Mouse (Mus musculus) heart, embryonic 15.5 days (tissue): ENCODE data around the gene Ppp4r3b. TPM values are rescaled to one million over a fixed set of nuclear protein-coding genes. Genes with fewer than 3 reads are reported as not detected.

ENCODE experiments used
- ATAC-seq: fragments of 200-750 bp; cut with Nextera tagmentation; replicated peaks from 2 replicates; pipeline ENCODE4 v1.8.0; 2017; ENCODE audit warnings: low read depth, moderate TSS enrichment; ENCODE audit not compliant: insufficient number of reproducible peaks, insufficient read depth, low FRiP score
- H3K27ac ChIP-seq: fragments of 300-500 bp; sonication (generic); 2 replicates; pipeline ENCODE4 v1.5.1; 2015; ENCODE audit warnings: mild to moderate bottlenecking, inconsistent platforms
- H3K27me3 ChIP-seq: fragments of 300-500 bp; sonication (generic); 2 replicates; pipeline ENCODE4 v1.6.1; 2015; ENCODE audit warnings: inconsistent platforms
- H3K36me3 ChIP-seq: fragments of 300-500 bp; sonication (generic); 2 replicates; pipeline ENCODE4 v1.6.1; 2015; ENCODE audit warnings: mild to moderate bottlenecking, inconsistent platforms
- H3K4me1 ChIP-seq: fragments of 300-500 bp; sonication (generic); replicated peaks from 2 replicates; pipeline ENCODE4 v1.6.1; 2015; ENCODE audit warnings: inconsistent platforms
- H3K4me2 ChIP-seq: fragments of 300-500 bp; sonication (generic); 2 replicates; pipeline ENCODE4 v1.6.1; 2015; ENCODE audit warnings: inconsistent platforms, mild to moderate bottlenecking, moderate library complexity
- H3K4me3 ChIP-seq: fragments of 300-500 bp; sonication (generic); 2 replicates; pipeline ENCODE4 v1.5.1; 2015; ENCODE audit warnings: mild to moderate bottlenecking, inconsistent platforms
- H3K9ac ChIP-seq: fragments of 300-500 bp; sonication (generic); 2 replicates; pipeline ENCODE4 v1.6.1; 2015; ENCODE audit warnings: mild to moderate bottlenecking, inconsistent platforms
- H3K9me3 ChIP-seq: fragments of 300-500 bp; sonication (generic); replicated peaks from 2 replicates; pipeline ENCODE4 v1.6.1; 2016; ENCODE audit warnings: inconsistent platforms
- WGBS: fragments of 180-500 bp; shearing (Covaris S2); methylation state at CpG from one replicate; pipeline ENCODE4 v1.1.7; 2015; ENCODE audit warnings: mixed read lengths; 5-methylcytosine and 5-hydroxymethylcytosine counted together
- polyA plus RNA-seq: library from polyadenylated mRNA; unstranded; fragments of >200 nt; fragmentation: Nextera tagmentation; extraction: Ambion mirVana; gene quantifications from 2 replicates; pipeline ENCODE4 v1.2.1, GENCODE M21; 2015

Gene Ppp4r3b
- polyA plus RNA-seq, result 40.3 and 46.0 TPM in 2 replicates

- H3K36me3 ChIP-seq, result no peaks in the 10 kb centered on the region
These were observed at the start of gene Ppp4r3b for GRCm38 (mm10) chr11:29172563-29173124. Gene Ppp4r3b (plus strand): TSS chr11:29172890.

GRCm38 (mm10) chr11:29129862-29130384 lies 42.8 kb upstream of the Ppp4r3b start:
- WGBS, result 61% methylated on average over 11 of the region's 11 CpGs
- peaks cover 4% of the 10 kb centered on the region; the same call in 1 of the 2 replicates for H3K4me1 ChIP-seq
- no peak overlapping the region for H3K27ac ChIP-seq
- peaks cover 6% of the 10 kb centered on the region for H3K36me3 ChIP-seq
- H3K4me3 ChIP-seq, result peak overlapping the region; percentile 77
- H3K4me2 ChIP-seq, result peak overlapping the region; percentile 65
- H3K27me3 ChIP-seq, result no peaks in the 10 kb centered on the region
- no peaks in the 10 kb centered on the region for H3K9me3 ChIP-seq
- ATAC-seq, result no peak
- H3K9ac ChIP-seq, result peak overlapping the region; percentile 74

More at GRCm38 (mm10) chr11:29172563-29173124, at the start of gene Ppp4r3b:
- H3K27me3 ChIP-seq, result no peaks in the 10 kb centered on the region
- peaks cover 8% of the 10 kb centered on the region for H3K4me1 ChIP-seq
- WGBS, result under 1% methylated on average over 50 of the region's 50 CpGs
- peak within 1 kb of the TSS; percentile 91 for H3K4me2 ChIP-seq
- H3K4me3 ChIP-seq, result peak within 1 kb of the TSS; percentile 100
- ATAC-seq, result peak; percentile 97
- no peaks in the 10 kb centered on the region for H3K9me3 ChIP-seq
- peak within 1 kb of the TSS; percentile 98 for H3K27ac ChIP-seq
- peak within 1 kb of the TSS; percentile 98 for H3K9ac ChIP-seq

DNA sequence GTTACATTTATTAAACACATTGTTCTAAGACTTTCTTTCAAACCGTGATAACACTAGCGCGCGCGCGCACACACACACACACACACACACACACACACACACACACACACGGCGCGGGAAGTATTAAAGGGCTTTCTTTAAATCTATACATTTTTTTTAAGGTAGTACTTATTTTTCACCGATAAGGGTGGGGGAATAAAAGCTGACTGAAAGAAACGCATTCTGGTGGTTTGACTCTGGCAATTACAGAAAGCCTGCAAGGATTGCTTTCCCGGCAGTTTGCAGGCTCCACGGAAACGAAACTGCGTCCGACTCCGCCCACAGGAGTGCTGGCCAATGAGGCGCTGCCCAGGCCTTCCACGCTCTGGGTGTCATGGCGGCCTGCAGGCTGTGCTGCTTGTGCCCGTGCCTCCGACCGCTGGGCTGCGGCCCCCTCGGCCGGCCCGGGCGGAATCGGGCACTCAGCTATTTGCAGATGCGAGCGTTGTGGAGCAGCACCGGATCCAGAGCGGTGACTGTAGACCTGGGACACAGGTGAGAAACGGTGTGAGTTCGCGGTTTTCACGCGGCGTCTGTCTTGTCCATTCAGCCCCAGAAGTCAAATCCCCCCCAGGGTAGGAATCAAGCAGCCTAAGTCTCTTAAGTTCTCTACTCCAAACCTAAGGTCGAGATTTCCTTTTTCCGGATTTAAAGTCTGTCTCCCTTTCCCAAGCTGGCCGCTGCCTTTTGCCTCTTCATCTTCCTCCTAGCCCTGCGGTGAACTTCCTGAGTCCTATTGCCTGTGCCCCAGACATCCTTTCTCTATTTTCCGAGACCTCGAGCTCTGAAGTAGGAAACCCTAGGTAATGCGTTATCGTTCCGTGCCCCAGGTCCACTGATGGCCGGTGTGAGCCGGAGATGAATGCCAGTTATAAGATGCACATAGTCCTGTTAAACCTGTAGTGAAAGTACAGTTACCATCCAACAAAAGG lies 42.0 kb upstream of the Ppp4r3b start, which contains the start of gene Pnpt1:
Pnpt1 (plus strand) TSS at position 360 of the 971 bp plus-strand sequence.
- Histone ChIP-seq H3K9ac (peak within 1 kb of the TSS; percentile 74), H3K4me2 (peak within 1 kb of the TSS; percentile 65), H3K36me3 (peaks cover 8% of the 10 kb centered on the region), H3K4me1 (peaks cover 4% of the 10 kb centered on the region; the same call in 1 of the 2 replicates), H3K27ac (peak within 1 kb of the TSS; percentile 72), H3K27me3 (no peaks in the 10 kb centered on the region), H3K9me3 (no peaks in the 10 kb centered on the region), H3K4me3 (peak within 1 kb of the TSS; percentile 77)
- 3% methylated on average over 50 of the region's 50 CpGs for WGBS
- ATAC-seq, result peak; percentile 100

- H3K4me1 ChIP-seq, result no peaks in the 10 kb centered on the region
- no peak overlapping the region for H3K27ac ChIP-seq
- H3K36me3 ChIP-seq, result peaks cover 41% of the 10 kb centered on the region
- H3K9ac ChIP-seq, result no peak overlapping the region
- H3K4me3 ChIP-seq, result no peak overlapping the region
- H3K4me2 ChIP-seq, result no peak overlapping the region
- H3K9me3 ChIP-seq, result no peaks in the 10 kb centered on the region
- 59% methylated on average over 1 of the region's 1 CpGs for WGBS
- H3K27me3 ChIP-seq, result no peaks in the 10 kb centered on the region
- ATAC-seq, result no peak
These were observed 32.0 kb upstream of the Ppp4r3b start for GRCm38 (mm10) chr11:29140671-29141070.

DNA sequence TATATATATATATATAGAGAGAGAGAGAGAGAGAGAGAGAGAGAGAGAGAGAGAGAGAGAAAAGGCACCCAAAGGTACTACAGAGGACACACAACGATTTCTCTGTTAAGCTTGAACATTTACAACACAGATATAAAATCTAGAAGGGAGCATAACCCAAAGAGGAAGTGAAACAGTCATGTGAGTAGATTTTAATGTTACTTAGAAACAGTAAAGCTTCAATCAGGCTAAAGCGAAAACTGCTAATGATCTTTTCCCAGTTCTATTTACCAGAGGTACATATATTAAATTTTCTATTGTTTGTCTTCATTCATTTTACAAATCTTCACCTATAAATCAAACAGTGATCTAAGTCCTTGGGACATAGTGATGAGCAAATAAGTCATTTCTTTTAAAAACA lies 23.8 kb upstream of the Ppp4r3b start:
- no peaks in the 10 kb centered on the region for H3K27me3 ChIP-seq
- H3K4me1 ChIP-seq, result no peaks in the 10 kb centered on the region
- no peak overlapping the region for H3K4me3 ChIP-seq
- H3K4me2 ChIP-seq, result no peak overlapping the region
- no peak overlapping the region for H3K27ac ChIP-seq
- ATAC-seq, result no peak
- H3K9ac ChIP-seq, result no peak overlapping the region
- H3K9me3 ChIP-seq, result no peaks in the 10 kb centered on the region
- H3K36me3 ChIP-seq, result peaks cover 26% of the 10 kb centered on the region
- 92% methylated on average over 2 of the region's 2 CpGs for WGBS

GRCm38 (mm10) chr11:29163569-29163968 lies 9.1 kb upstream of the Ppp4r3b start:
- no peaks in the 10 kb centered on the region for H3K9me3 ChIP-seq
- no peaks in the 10 kb centered on the region for H3K4me1 ChIP-seq
- ATAC-seq, result no peak
- H3K4me3 ChIP-seq, result no peak overlapping the region
- no peak overlapping the region for H3K27ac ChIP-seq
- no peaks in the 10 kb centered on the region for H3K27me3 ChIP-seq
- H3K36me3 ChIP-seq, result peaks cover 18% of the 10 kb centered on the region; the same call in 1 of the 2 replicates
- 88% methylated on average over 4 of the region's 4 CpGs for WGBS
- no peak overlapping the region for H3K4me2 ChIP-seq
- no peak overlapping the region for H3K9ac ChIP-seq

DNA sequence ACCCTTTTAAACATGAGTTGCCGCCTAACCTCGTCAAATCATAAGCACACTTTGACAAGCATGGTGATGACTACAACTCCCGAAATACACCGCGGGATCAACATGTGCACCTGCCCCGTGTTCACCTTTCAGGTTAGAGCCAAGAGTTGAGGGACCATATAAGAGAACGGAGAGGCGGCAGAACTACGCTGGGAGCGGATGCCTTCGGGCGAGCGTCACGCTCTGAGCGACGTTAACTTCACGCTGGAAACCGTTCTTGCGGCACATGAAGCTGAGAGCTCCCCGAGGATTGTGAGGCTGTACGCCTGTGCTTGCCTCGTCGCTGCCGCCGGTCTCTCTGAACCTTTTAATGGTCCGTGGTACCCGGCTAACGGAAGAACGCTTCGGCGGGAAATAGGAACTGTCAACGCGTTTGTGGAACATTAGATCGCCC lies 715 bp upstream of the Ppp4r3b start:
- peak; percentile 4; the same call in 1 of the 2 replicates for ATAC-seq
- Histone ChIP-seq H3K9ac (peak overlapping the region; percentile 64), H3K4me1 (peaks cover 8% of the 10 kb centered on the region), H3K9me3 (no peaks in the 10 kb centered on the region), H3K27me3 (no peaks in the 10 kb centered on the region), H3K4me3 (peak overlapping the region; percentile 100), H3K4me2 (peak overlapping the region; percentile 91), H3K27ac (peak overlapping the region; percentile 98), H3K36me3 (no peaks in the 10 kb centered on the region)
- WGBS, result under 1% methylated on average over 34 of the region's 34 CpGs

GRCm38 (mm10) chr11:29173125-29173631 lies 488 bp downstream of the Ppp4r3b start:
- H3K4me1 ChIP-seq, result peaks cover 8% of the 10 kb centered on the region
- WGBS, result under 1% methylated on average over 38 of the region's 38 CpGs
- H3K4me2 ChIP-seq, result peak overlapping the region; percentile 91
- no peaks in the 10 kb centered on the region for H3K9me3 ChIP-seq
- no peaks in the 10 kb centered on the region for H3K36me3 ChIP-seq
- peak overlapping the region; percentile 100 for H3K4me3 ChIP-seq
- H3K9ac ChIP-seq, result peak overlapping the region; percentile 98
- H3K27ac ChIP-seq, result peak overlapping the region; percentile 98
- H3K27me3 ChIP-seq, result no peaks in the 10 kb centered on the region
- peak; percentile 75 for ATAC-seq

DNA sequence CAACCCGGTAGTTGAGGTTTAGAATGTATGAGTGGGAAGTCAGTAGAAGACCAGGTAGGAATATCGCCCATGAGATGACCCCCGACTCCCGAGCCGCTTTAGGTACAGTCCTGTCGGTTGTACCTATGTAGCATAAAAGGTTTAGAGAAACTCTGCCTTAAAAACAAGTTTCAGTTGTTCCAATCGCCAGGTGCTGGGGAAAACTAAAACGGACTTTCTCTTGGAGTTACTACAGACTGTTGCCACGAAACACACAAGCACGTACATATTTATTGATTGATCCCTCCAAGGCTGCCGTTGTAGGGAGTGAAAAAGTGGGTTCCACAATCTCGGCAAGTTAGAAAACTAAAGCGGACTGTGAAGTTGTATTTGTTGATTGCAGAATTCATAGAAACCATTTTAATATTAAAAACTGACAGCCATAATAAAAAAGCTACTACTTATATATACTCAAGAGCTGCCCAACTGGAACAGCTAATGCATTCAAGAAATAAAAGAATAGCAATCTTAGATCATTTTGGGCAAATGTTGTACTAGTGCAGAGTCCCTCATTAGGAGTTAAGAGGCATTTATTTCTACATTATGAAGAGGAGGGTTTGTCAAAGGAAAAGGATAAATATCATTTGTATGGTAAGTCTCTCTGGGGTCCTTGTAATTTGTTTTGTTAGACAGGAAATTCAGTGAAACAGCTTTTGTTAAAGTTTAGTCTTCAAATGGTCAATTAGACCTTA lies 1.2 kb downstream of the Ppp4r3b start:
- 4% methylated on average over 13 of the region's 13 CpGs for WGBS
- ATAC-seq, result no peak
- H3K4me3 ChIP-seq, result peak overlapping the region; percentile 100

GRCm38 (mm10) chr11:29179319-29179718 lies 6.6 kb downstream of the Ppp4r3b start:
- Histone ChIP-seq H3K9ac (no peak overlapping the region), H3K4me2 (no peak overlapping the region), H3K4me1 (peaks cover 8% of the 10 kb centered on the region), H3K36me3 (peaks cover 10% of the 10 kb centered on the region), H3K27me3 (no peaks in the 10 kb centered on the region), H3K4me3 (no peak overlapping the region), H3K27ac (no peak overlapping the region), H3K9me3 (no peaks in the 10 kb centered on the region)
- no peak for ATAC-seq
- 98% methylated on average over 1 of the region's 1 CpGs for WGBS

More for the DNA sequence above, 1.2 kb downstream of the Ppp4r3b start:
- Histone ChIP-seq H3K4me1 (peaks cover 8% of the 10 kb centered on the region), H3K27me3 (no peaks in the 10 kb centered on the region), H3K9me3 (no peaks in the 10 kb centered on the region), H3K27ac (peak overlapping the region; percentile 98), H3K36me3 (no peaks in the 10 kb centered on the region), H3K4me2 (peak overlapping the region; percentile 91), H3K9ac (peak overlapping the region; percentile 98)
